Mouse (Mus musculus) adrenal gland, adult 18-20 months (tissue): ENCODE results near the gene Aftph. TPM values are rescaled to one million over a fixed set of nuclear protein-coding genes. Genes with fewer than 3 reads are reported as not detected.

Experiments used
- DNase-seq, 2 experiments: peaks; one replicate each; pipeline ENCODE4 v3.0.0; 2021 to 2022; ENCODE audit warnings: low spot score in 2 of 2
- total RNA-seq, 2 experiments: library from RNA; stranded (reverse); gene quantifications; 1 replicate in 1 of 2; 2 replicates in 1 of 2; pipeline ENCODE4 v1.2.3; 2021

The Aftph gene
- total RNA-seq, 2 experiments from 2014 or later: 46.0 to 56.2 TPM

GRCm38 (mm10) chr11:20649477-20649876, 91.9 kb downstream of the Aftph start:
- no peak for DNase-seq

- peak in 1 of 2 experiments; percentile 34 for DNase-seq
These were observed 93.3 kb downstream of the Aftph start for GRCm38 (mm10) chr11:20647902-20648625.

DNA sequence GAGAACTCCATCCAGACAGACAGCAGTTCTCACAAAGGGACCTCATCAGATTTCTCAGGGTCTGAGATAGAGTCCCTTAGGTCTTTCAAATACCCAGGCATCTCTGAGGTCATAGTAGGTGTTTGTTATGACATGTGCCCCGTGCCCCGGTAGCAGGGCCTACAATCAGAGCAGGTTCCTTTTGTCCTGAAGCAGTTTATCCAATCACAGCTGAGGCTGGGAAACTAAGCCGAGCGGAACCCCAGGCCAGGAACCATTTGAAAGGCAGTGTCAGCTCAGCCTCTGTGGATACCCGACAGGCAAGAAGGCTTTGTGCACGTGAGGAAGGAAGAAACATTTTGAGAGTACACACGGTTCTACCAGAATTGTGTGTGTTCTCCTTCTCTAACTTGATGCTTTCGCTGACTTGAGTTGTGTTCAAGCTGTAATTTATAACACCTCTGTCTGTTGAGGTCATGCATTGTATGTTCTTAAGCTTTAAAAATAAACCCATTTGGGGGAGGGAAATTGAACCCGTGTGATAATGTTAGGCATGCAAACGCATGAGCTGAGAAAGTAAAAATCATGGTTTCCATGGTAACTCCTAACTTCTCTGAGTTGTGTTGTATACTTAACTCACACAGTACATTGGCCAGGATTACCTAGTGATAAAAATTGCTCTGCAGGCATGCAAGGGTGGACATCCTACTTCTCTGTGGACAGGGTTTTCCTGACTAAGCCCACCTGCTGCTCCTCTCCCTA, 94.2 kb downstream of the Aftph start:
- no peak for DNase-seq

- no peak for DNase-seq
These were observed 95.2 kb downstream of the Aftph start for GRCm38 (mm10) chr11:20646142-20646541.

GRCm38 (mm10) chr11:20645521-20645920, 95.9 kb downstream of the Aftph start:
- no peak for DNase-seq

- DNase-seq: no peak
These were observed 96.5 kb downstream of the Aftph start for GRCm38 (mm10) chr11:20644872-20645271.

- DNase-seq: no peak
These were observed 97.2 kb downstream of the Aftph start for GRCm38 (mm10) chr11:20644166-20644565.

DNA sequence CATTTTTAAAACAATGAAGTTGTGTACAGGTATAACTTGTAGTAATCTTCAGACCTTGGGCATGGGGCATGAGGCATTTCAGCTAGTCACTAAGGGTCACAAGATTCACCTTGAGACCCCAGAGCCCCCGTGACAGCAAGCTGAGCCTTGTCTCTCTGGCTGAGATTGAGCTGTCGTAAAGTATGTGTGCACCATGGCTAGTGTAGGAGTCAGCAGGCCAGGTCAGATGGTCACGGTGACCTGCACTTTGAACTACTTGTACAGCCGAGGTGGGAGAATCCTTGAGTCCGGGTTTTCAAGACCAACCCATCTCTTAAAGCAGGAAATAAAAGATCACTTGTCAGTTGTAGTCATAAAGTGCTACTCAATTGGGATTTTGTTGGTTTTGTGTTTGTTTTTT, 98.2 kb downstream of the Aftph start:
- DNase-seq: no peak

- no peak for DNase-seq
These were observed 99.1 kb downstream of the Aftph start for GRCm38 (mm10) chr11:20642321-20642720.

- DNase-seq: no peak
These were observed 101.4 kb downstream of the Aftph start for GRCm38 (mm10) chr11:20639918-20640447.

GRCm38 (mm10) chr11:20638841-20639240, 102.5 kb downstream of the Aftph start:
- peak; percentile 82 to 87 for DNase-seq

DNA sequence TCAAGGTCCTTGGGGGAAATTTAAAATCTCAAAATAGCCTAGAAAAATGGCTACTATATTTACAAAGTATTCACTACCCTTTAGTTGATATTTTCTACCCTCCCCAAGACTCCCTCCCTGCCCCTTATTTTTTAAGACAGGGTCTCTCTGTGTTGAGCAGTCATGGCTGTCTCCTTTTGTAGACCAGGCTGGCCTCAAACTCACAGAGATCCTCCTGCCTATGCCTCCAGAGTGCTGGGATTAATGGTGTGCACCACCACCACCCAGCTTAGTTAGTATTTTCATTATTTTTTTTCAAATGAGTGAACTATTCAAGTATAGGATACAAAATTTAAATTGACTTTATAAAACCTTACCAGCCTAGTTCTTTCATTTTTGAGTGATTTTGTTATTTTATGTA, 104.3 kb downstream of the Aftph start:
- DNase-seq: no peak

DNA sequence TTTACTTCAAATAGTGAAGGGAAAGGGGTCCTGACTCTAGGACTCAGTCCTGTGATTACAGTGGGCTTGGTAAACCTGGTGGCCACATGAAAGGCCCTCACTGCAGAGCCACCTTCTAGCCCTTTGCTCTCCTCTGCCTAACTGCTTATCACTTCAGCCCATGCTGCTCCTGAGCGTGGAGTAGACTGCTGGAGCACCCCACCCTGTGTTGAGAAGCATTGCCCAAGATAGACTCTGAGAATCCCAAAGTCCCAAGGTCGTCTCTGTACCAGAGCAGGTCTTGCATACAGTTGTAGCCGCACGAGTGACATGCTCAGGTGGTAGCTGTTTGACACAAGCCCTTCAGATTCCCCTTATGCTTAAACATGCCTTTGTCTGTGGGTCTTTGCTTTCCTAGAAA, 105.3 kb downstream of the Aftph start:
- no peak for DNase-seq

- DNase-seq: no peak
These were observed 105.7 kb downstream of the Aftph start for GRCm38 (mm10) chr11:20635646-20636045.

Other genes starting within 250 kb of the Aftph start
- gene Sertad2, start 198.3 kb downstream of the Aftph start, total RNA-seq: 10 to 100 TPM in 1 of 2 experiments, 1 to 10 TPM in 1; 9.4 to 10.8 TPM
- 10 to 100 TPM; 18.9 to 23.6 TPM for gene Lgalsl, start 89.5 kb upstream of the Aftph start, total RNA-seq